Mouse (Mus musculus) heart, adult 2 months (tissue): ENCODE data around the gene Ccdc124.

ENCODE experiments used
- CTCF ChIP-seq: fragments of 200-600 bp; IDR thresholded peaks from 2 replicates; pipeline ENCODE4 v1.8.1; 2022; ENCODE audit warnings: antibody characterized with exemption, mild to moderate bottlenecking, moderate library complexity
- EP300 ChIP-seq: fragments of 200-500 bp; IDR thresholded peaks from 2 replicates; pipeline ENCODE4 v1.6.1; 2011; ENCODE audit warnings: low read depth, low read length, control low read depth; ENCODE audit not compliant: insufficient read depth
- POLR2A ChIP-seq: fragments of 200-500 bp; IDR thresholded peaks from 2 replicates; pipeline ENCODE4 v1.6.1; 2011; ENCODE audit warnings: mild to moderate bottlenecking, low read depth, low read length, control low read depth; ENCODE audit not compliant: insufficient read depth

GRCm38 (mm10) chr8:70913523-70913922 lies 39.8 kb upstream of the Ccdc124 start:
- TF ChIP-seq POLR2A (no peak), CTCF (no peak), EP300 (no peak)
